Mouse (Mus musculus) cerebellum, adult 11-12 months (tissue): Measurements from ENCODE around the gene Slc17a5.
"Not testable (repeated sequence)": the region's sequence is repeated elsewhere in the genome, so short reads cannot be mapped to it uniquely, and the experiment has no call there.

Experiments
- DNase-seq: peaks from one replicate; pipeline ENCODE4 v3.0.0; 2022

The Slc17a5 gene

GRCm38 (mm10) chr9:78516125-78516524 is 71.7 kb downstream of the Slc17a5 start:
- no peak for DNase-seq

- DNase-seq, result no peak
Measured at GRCm38 (mm10) chr9:78514681-78515080, 73.2 kb downstream of the Slc17a5 start.

GRCm38 (mm10) chr9:78513776-78514500 is 73.9 kb downstream of the Slc17a5 start:
- DNase-seq, result no peak

GRCm38 (mm10) chr9:78511705-78512104 is 76.1 kb downstream of the Slc17a5 start:
- no peak for DNase-seq

- DNase-seq, result no peak
Measured at GRCm38 (mm10) chr9:78508106-78508786, 79.6 kb downstream of the Slc17a5 start.

GRCm38 (mm10) chr9:78506722-78507077 is 81.1 kb downstream of the Slc17a5 start:
- DNase-seq, result no peak

GRCm38 (mm10) chr9:78506002-78506721 is 81.7 kb downstream of the Slc17a5 start:
- no peak for DNase-seq

GRCm38 (mm10) chr9:78505223-78505622 is 82.6 kb downstream of the Slc17a5 start:
- DNase-seq, result no peak

GRCm38 (mm10) chr9:78504679-78505078 is 83.2 kb downstream of the Slc17a5 start:
- no peak for DNase-seq

- no peak for DNase-seq
Measured at GRCm38 (mm10) chr9:78504133-78504532, 83.7 kb downstream of the Slc17a5 start.

GRCm38 (mm10) chr9:78503223-78504079 is 84.4 kb downstream of the Slc17a5 start:
- DNase-seq, result no peak

- no peak for DNase-seq
Measured at GRCm38 (mm10) chr9:78501284-78501683, 86.6 kb downstream of the Slc17a5 start.

GRCm38 (mm10) chr9:78500386-78500785 is 87.5 kb downstream of the Slc17a5 start:
- no peak for DNase-seq

- no peak for DNase-seq
Measured at GRCm38 (mm10) chr9:78493171-78493570, 94.7 kb downstream of the Slc17a5 start.

GRCm38 (mm10) chr9:78492254-78492653 is 95.6 kb downstream of the Slc17a5 start:
- no peak for DNase-seq

- no peak for DNase-seq
Measured at GRCm38 (mm10) chr9:78491169-78491568, 96.7 kb downstream of the Slc17a5 start.

GRCm38 (mm10) chr9:78488890-78489420 is 98.9 kb downstream of the Slc17a5 start, which contains the start of gene Eef1a1:
TSS of gene Eef1a1 (minus strand) at chr9:78489151.
- DNase-seq, result peak; percentile 40

- not testable (repeated sequence) for DNase-seq
Measured at GRCm38 (mm10) chr9:78488021-78488420, 99.8 kb downstream of the Slc17a5 start.
